Mouse (Mus musculus) forebrain, embryonic 15.5 days (tissue): Measurements from ENCODE around the gene Dph1. TPM values are rescaled to one million over a fixed set of nuclear protein-coding genes. Genes with fewer than 3 reads are reported as not detected.

Source experiments
- ATAC-seq: fragments of 200-750 bp; cut with Nextera tagmentation; replicated peaks from 2 replicates; pipeline ENCODE4 v1.8.0; 2017; ENCODE audit warnings: mild to moderate bottlenecking, moderate TSS enrichment, moderate library complexity
- H3K27ac ChIP-seq: fragments of 300-500 bp; sonication (generic); replicated peaks from 2 replicates; pipeline ENCODE4 v1.5.1; 2015; ENCODE audit warnings: mild to moderate bottlenecking, inconsistent platforms
- H3K27me3 ChIP-seq: fragments of 300-500 bp; sonication (generic); 2 replicates; pipeline ENCODE4 v1.6.1; 2015; ENCODE audit warnings: inconsistent platforms
- H3K36me3 ChIP-seq: fragments of 300-500 bp; sonication (generic); 2 replicates; pipeline ENCODE4 v1.6.1; 2015; ENCODE audit warnings: mild to moderate bottlenecking, inconsistent platforms
- H3K4me1 ChIP-seq: fragments of 300-500 bp; sonication (generic); 2 replicates; pipeline ENCODE4 v1.6.1; 2015; ENCODE audit warnings: inconsistent platforms
- H3K4me2 ChIP-seq: fragments of 300-500 bp; sonication (generic); replicated peaks from 2 replicates; pipeline ENCODE4 v1.6.1; 2015; ENCODE audit warnings: mild to moderate bottlenecking, inconsistent platforms
- H3K4me3 ChIP-seq: fragments of 300-500 bp; sonication (generic); 2 replicates; pipeline ENCODE4 v1.5.1; 2015; ENCODE audit warnings: mild to moderate bottlenecking, inconsistent platforms
- H3K9ac ChIP-seq: fragments of 300-500 bp; sonication (generic); replicated peaks from 2 replicates; pipeline ENCODE4 v1.6.1; 2015; ENCODE audit warnings: mild to moderate bottlenecking, inconsistent platforms
- H3K9me3 ChIP-seq: fragments of 300-500 bp; sonication (generic); 2 replicates; pipeline ENCODE4 v1.6.1; 2016; ENCODE audit warnings: inconsistent platforms
- WGBS: fragments of 180-500 bp; shearing (Covaris S2); methylation state at CpG from one replicate; pipeline ENCODE4 v1.1.7; 2015; ENCODE audit warnings: mixed read lengths; 5-methylcytosine and 5-hydroxymethylcytosine counted together
- polyA plus RNA-seq: library from polyadenylated mRNA; unstranded; fragments of >200 nt; fragmentation: Nextera tagmentation; extraction: Ambion mirVana; gene quantifications from 2 replicates; pipeline ENCODE4 v1.2.1, GENCODE M21; 2015

Gene Dph1
- 14.8 and 16.2 TPM in 2 replicates for polyA plus RNA-seq

DNA sequence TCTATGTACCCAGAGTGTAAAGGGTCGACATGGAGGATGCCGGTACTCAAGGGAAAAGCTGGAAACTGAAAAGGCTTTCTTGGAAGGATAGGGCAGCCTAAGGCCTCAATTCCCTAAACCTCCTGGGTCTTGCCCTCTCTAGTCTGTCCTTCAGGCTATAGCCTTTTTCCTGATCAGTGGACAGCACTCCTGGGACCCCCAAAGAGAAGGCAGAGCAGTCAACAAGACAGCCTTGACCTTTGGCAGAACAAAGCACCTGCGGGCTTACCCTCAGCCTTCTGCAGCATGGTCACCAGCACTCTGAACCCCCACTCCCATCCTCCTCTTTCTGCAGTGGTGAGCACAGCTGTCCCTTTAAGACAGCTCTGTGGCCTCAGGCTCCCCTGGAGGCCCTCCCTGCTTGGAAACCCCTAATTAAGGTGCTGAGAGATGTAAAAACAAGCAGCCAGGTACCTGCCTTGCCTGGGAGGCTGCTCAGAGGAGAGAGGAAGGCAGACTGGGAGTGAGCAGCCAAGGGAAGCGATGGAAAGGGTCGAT is at the start of gene Dph1:
Dph1 (minus strand) TSS at position 337 of the 537 bp plus-strand sequence.
- WGBS, result 50% methylated on average over 5 of the region's 5 CpGs
- ATAC-seq, result no peak
- Histone ChIP-seq H3K4me3 (peak within 1 kb of the TSS; percentile 93), H3K4me2 (peak within 1 kb of the TSS; percentile 87), H3K27me3 (peaks cover 37% of the 10 kb centered on the region), H3K4me1 (peaks cover 51% of the 10 kb centered on the region), H3K9ac (peak within 1 kb of the TSS; percentile 66), H3K36me3 (no peaks in the 10 kb centered on the region), H3K27ac (0 out of 2 replicates have a peak within 1 kb of the TSS, but pooled peaks have one; percentile 12), H3K9me3 (no peaks in the 10 kb centered on the region)

- H3K9me3 ChIP-seq, result no peaks in the 10 kb centered on the region
- 69% methylated on average over 13 of the region's 13 CpGs for WGBS
- no peak for ATAC-seq
- no peak overlapping the region for H3K4me2 ChIP-seq
- no peak overlapping the region for H3K9ac ChIP-seq
- H3K4me3 ChIP-seq, result no peak overlapping the region
- H3K27ac ChIP-seq, result no peak overlapping the region
- peaks cover under 1% of the 10 kb centered on the region; the same call in 1 of the 2 replicates for H3K27me3 ChIP-seq
- peaks cover 3% of the 10 kb centered on the region for H3K4me1 ChIP-seq
- no peaks in the 10 kb centered on the region for H3K36me3 ChIP-seq
Observed at GRCm38 (mm10) chr11:75240158-75240934, 49.3 kb upstream of the Dph1 start.

DNA sequence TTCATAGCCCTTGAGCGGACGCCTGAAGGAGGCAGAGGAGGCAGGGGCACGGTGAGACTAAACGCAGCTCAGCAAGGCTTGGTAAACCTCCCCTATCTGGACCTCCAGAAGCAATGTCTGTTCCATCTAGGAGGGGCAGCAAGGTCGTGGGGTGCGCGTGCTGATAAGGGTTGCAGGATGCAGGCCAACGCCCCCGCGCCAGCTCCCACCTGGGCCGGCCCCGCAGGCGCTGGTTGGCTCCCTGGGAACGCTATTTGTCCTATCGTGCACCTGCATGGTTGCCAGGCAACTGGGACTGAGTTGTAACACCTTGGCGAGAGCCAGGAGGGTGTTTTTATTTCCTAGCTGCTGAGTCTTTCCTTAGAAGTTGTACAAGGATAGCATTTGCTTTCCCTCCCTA is 43.7 kb upstream of the Dph1 start:
- peaks cover 4% of the 10 kb centered on the region; the same call in 1 of the 2 replicates for H3K4me1 ChIP-seq
- H3K9ac ChIP-seq, result no peak overlapping the region
- no peak overlapping the region for H3K27ac ChIP-seq
- H3K9me3 ChIP-seq, result no peaks in the 10 kb centered on the region
- H3K27me3 ChIP-seq, result peaks cover 4% of the 10 kb centered on the region; the same call in 1 of the 2 replicates
- peak overlapping the region; percentile 8; the same call in 1 of the 2 replicates for H3K4me3 ChIP-seq
- no peaks in the 10 kb centered on the region for H3K36me3 ChIP-seq
- no peak for ATAC-seq
- peak overlapping the region; percentile 11; the same call in 1 of the 2 replicates for H3K4me2 ChIP-seq
- WGBS, result 17% methylated on average over 16 of the region's 16 CpGs

GRCm38 (mm10) chr11:75232434-75232833 is 41.4 kb upstream of the Dph1 start:
- no peaks in the 10 kb centered on the region for H3K9me3 ChIP-seq
- no peak overlapping the region for H3K4me3 ChIP-seq
- no peak overlapping the region for H3K4me2 ChIP-seq
- 56% methylated on average over 4 of the region's 4 CpGs for WGBS
- peaks cover 4% of the 10 kb centered on the region; the same call in 1 of the 2 replicates for H3K4me1 ChIP-seq
- no peak overlapping the region for H3K27ac ChIP-seq
- no peak for ATAC-seq
- H3K9ac ChIP-seq, result no peak overlapping the region
- H3K36me3 ChIP-seq, result no peaks in the 10 kb centered on the region
- H3K27me3 ChIP-seq, result peaks cover 4% of the 10 kb centered on the region; the same call in 1 of the 2 replicates

- 8% methylated on average over 7 of the region's 7 CpGs for WGBS
- H3K4me2 ChIP-seq, result no peak overlapping the region
- H3K36me3 ChIP-seq, result no peaks in the 10 kb centered on the region
Observed at GRCm38 (mm10) chr11:75231756-75232155, 40.7 kb upstream of the Dph1 start.

GRCm38 (mm10) chr11:75230272-75230760 is 39.3 kb upstream of the Dph1 start:
- ATAC-seq, result no peak
- H3K4me1 ChIP-seq, result peaks cover 4% of the 10 kb centered on the region; the same call in 1 of the 2 replicates
- no peak overlapping the region for H3K9ac ChIP-seq
- 97% methylated on average over 6 of the region's 6 CpGs for WGBS
- no peak overlapping the region for H3K4me3 ChIP-seq
- H3K4me2 ChIP-seq, result no peak overlapping the region
- no peaks in the 10 kb centered on the region for H3K36me3 ChIP-seq
- H3K9me3 ChIP-seq, result no peaks in the 10 kb centered on the region
- H3K27ac ChIP-seq, result no peak overlapping the region
- H3K27me3 ChIP-seq, result peaks cover 4% of the 10 kb centered on the region; the same call in 1 of the 2 replicates

More at GRCm38 (mm10) chr11:75231756-75232155, 40.7 kb upstream of the Dph1 start:
- no peaks in the 10 kb centered on the region for H3K9me3 ChIP-seq
- H3K4me1 ChIP-seq, result peaks cover 4% of the 10 kb centered on the region; the same call in 1 of the 2 replicates
- no peak overlapping the region for H3K9ac ChIP-seq
- ATAC-seq, result no peak
- H3K27me3 ChIP-seq, result peaks cover 4% of the 10 kb centered on the region; the same call in 1 of the 2 replicates
- no peak overlapping the region for H3K4me3 ChIP-seq
- H3K27ac ChIP-seq, result no peak overlapping the region

DNA sequence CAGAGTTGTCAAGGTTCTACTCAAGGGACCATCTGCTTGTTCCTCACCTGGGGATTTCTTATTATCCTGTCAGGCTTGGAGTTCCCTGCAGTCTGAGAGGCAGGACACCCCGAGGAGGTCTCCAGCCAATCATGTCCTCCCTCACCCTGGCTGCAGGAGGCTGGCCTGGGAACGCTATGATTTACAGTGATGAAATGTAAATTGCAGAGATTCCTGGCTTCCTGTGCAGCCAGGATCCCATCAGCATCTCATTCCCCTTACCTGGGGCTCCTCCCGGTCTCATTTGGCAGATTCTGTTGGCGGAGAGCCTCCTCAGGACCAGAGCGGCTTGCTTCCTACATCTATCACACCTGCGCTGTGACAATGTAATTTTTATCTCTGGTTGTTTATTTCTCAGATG is 38.2 kb upstream of the Dph1 start:
- H3K4me2 ChIP-seq, result no peak overlapping the region
- 86% methylated on average over 6 of the region's 6 CpGs for WGBS
- H3K27me3 ChIP-seq, result no peaks in the 10 kb centered on the region
- H3K9ac ChIP-seq, result no peak overlapping the region
- H3K36me3 ChIP-seq, result no peaks in the 10 kb centered on the region
- ATAC-seq, result no peak
- H3K4me3 ChIP-seq, result no peak overlapping the region
- no peaks in the 10 kb centered on the region for H3K9me3 ChIP-seq
- H3K4me1 ChIP-seq, result peaks cover 4% of the 10 kb centered on the region; the same call in 1 of the 2 replicates
- H3K27ac ChIP-seq, result no peak overlapping the region

- Histone ChIP-seq H3K36me3 (no peaks in the 10 kb centered on the region), H3K4me2 (no peak overlapping the region), H3K4me1 (peaks cover 4% of the 10 kb centered on the region; the same call in 1 of the 2 replicates), H3K27ac (no peak overlapping the region), H3K9ac (no peak overlapping the region), H3K27me3 (no peaks in the 10 kb centered on the region), H3K4me3 (no peak overlapping the region), H3K9me3 (no peaks in the 10 kb centered on the region)
- no peak for ATAC-seq
- WGBS, result 72% methylated on average over 3 of the region's 3 CpGs
Observed at GRCm38 (mm10) chr11:75227632-75228031, 36.6 kb upstream of the Dph1 start.

- Histone ChIP-seq H3K4me1 (peaks cover 10% of the 10 kb centered on the region), H3K9ac (no peak overlapping the region), H3K4me3 (no peak overlapping the region), H3K27me3 (no peaks in the 10 kb centered on the region), H3K4me2 (no peak overlapping the region), H3K36me3 (no peaks in the 10 kb centered on the region), H3K9me3 (no peaks in the 10 kb centered on the region), H3K27ac (no peak overlapping the region)
- 90% methylated on average over 4 of the region's 4 CpGs for WGBS
- ATAC-seq, result no peak
Observed at GRCm38 (mm10) chr11:75224835-75225234, 33.8 kb upstream of the Dph1 start.

DNA sequence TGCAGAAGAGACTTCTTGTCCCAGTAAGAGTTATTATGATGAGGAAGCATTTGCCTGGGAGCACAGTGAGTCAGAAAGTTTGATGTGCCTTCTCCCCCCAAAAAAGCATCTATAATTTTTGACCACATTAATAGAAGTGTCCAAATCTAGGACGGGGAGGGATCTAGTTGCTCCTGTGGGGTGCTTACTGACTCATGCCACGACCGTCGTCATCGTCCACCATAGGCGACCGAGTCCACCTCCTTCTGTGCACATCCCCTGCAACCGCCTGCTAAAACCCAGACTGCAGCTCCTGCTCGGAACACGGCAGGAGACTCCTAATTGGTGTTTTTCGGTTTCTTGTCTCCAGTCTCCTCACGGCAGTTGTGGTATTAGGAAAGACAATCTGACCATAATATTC is 33.0 kb upstream of the Dph1 start:
- H3K4me3 ChIP-seq, result no peak overlapping the region
- 74% methylated on average over 12 of the region's 12 CpGs for WGBS
- H3K27me3 ChIP-seq, result no peaks in the 10 kb centered on the region
- no peaks in the 10 kb centered on the region for H3K9me3 ChIP-seq
- peaks cover 15% of the 10 kb centered on the region for H3K4me1 ChIP-seq
- H3K27ac ChIP-seq, result no peak overlapping the region
- no peak overlapping the region for H3K4me2 ChIP-seq
- H3K9ac ChIP-seq, result no peak overlapping the region
- H3K36me3 ChIP-seq, result no peaks in the 10 kb centered on the region
- no peak for ATAC-seq

DNA sequence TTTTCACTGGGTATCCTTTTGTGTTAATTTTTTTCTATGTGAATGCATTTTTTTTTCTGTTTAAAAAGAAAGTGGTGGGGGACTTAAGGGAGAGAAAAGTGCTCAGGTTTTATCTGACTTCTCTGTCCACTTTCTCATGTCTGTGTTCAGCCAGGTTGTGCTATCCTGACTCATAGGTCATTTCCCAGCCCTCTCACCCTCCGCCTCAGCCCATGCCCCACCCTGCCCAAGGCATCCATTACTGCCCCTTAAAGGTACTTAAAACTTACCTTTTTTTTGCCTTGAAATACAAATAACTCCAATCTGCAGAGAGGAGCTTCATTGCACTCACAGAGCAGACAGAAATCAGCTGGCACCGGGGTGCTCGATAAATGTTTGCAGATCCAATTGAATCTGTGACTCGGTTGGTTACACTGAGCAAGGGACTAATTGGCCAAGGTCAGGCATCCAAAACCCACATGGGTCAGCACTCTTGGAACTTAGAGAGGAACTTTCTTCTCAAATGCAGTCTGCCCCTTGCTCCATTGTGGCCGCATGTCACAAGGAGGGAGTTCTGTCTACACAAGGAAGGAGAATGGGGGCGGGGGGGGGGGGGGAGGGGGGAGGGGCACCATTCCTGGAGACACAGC is 29.6 kb upstream of the Dph1 start:
- H3K27me3 ChIP-seq, result no peaks in the 10 kb centered on the region
- no peak for ATAC-seq
- no peaks in the 10 kb centered on the region for H3K36me3 ChIP-seq
- H3K4me2 ChIP-seq, result peak overlapping the region; percentile 10; the same call in 1 of the 2 replicates
- no peak overlapping the region for H3K4me3 ChIP-seq
- H3K4me1 ChIP-seq, result peaks cover 15% of the 10 kb centered on the region
- no peaks in the 10 kb centered on the region for H3K9me3 ChIP-seq
- H3K27ac ChIP-seq, result no peak overlapping the region
- WGBS, result 29% methylated on average over 6 of the region's 6 CpGs
- H3K9ac ChIP-seq, result peak overlapping the region; percentile 15; the same call in 1 of the 2 replicates

- no peak for ATAC-seq
- peak overlapping the region; percentile 10; the same call in 1 of the 2 replicates for H3K4me2 ChIP-seq
- peak overlapping the region; percentile 15; the same call in 1 of the 2 replicates for H3K9ac ChIP-seq
- no peak overlapping the region for H3K27ac ChIP-seq
- 18% methylated on average over 9 of the region's 9 CpGs for WGBS
- H3K4me3 ChIP-seq, result no peak overlapping the region
- H3K27me3 ChIP-seq, result no peaks in the 10 kb centered on the region
- no peaks in the 10 kb centered on the region for H3K9me3 ChIP-seq
- H3K4me1 ChIP-seq, result peaks cover 15% of the 10 kb centered on the region
- no peaks in the 10 kb centered on the region for H3K36me3 ChIP-seq
Observed at GRCm38 (mm10) chr11:75220115-75220514, 29.1 kb upstream of the Dph1 start.
